Mouse (Mus musculus) intestine, embryonic 16.5 days (tissue): ENCODE results near the gene Ppm1g. TPM values are rescaled to one million over a fixed set of nuclear protein-coding genes. Genes with fewer than 3 reads are reported as not detected.

Experiments
- ATAC-seq: fragments of 200-750 bp; cut with Nextera tagmentation; 2 replicates; pipeline ENCODE4 v1.8.0; 2017; ENCODE audit warnings: moderate TSS enrichment, moderate library complexity
- H3K27ac ChIP-seq: fragments of 300-500 bp; sonication (generic); 2 replicates; pipeline ENCODE4 v1.5.1; 2014; ENCODE audit warnings: mild to moderate bottlenecking, low read length
- H3K27me3 ChIP-seq: fragments of 300-500 bp; sonication (generic); replicated peaks from 2 replicates; pipeline ENCODE4 v1.6.1; 2014; ENCODE audit warnings: low read length, control low read depth, mixed read lengths; ENCODE audit not compliant: control insufficient read depth, insufficient read depth
- H3K36me3 ChIP-seq: fragments of 300-500 bp; sonication (generic); 2 replicates; pipeline ENCODE4 v1.6.1; 2014; ENCODE audit warnings: low read length, control low read depth; ENCODE audit not compliant: control insufficient read depth, insufficient read depth
- H3K4me1 ChIP-seq: fragments of 300-500 bp; sonication (generic); 2 replicates; pipeline ENCODE4 v1.6.1; 2014; ENCODE audit warnings: low read length, control low read depth, mixed read lengths; ENCODE audit not compliant: control insufficient read depth, insufficient read depth
- H3K4me2 ChIP-seq: fragments of 300-500 bp; sonication (generic); 2 replicates; pipeline ENCODE4 v1.6.1; 2014; ENCODE audit warnings: low read depth, low read length, control low read depth
- H3K4me3 ChIP-seq: fragments of 300-500 bp; sonication (generic); 2 replicates; pipeline ENCODE4 v1.5.1; 2014; ENCODE audit warnings: mild to moderate bottlenecking, low read length
- H3K9ac ChIP-seq: fragments of 300-500 bp; sonication (generic); 2 replicates; pipeline ENCODE4 v1.6.1; 2014; ENCODE audit warnings: low read depth, low read length
- H3K9me3 ChIP-seq: fragments of 300-500 bp; sonication (generic); 2 replicates; pipeline ENCODE4 v1.6.1; 2016; ENCODE audit warnings: low read length, control low read depth; ENCODE audit not compliant: control insufficient read depth
- WGBS: fragments of 180-500 bp; shearing (Covaris S2); extraction: QIAGEN DNeasy Blood & Tissue Kit; methylation state at CpG from one replicate; pipeline ENCODE4 v1.1.7; 2014; 5-methylcytosine and 5-hydroxymethylcytosine counted together
- polyA plus RNA-seq: library from polyadenylated mRNA; unstranded; fragments of >200 nt; fragmentation: Nextera tagmentation; extraction: Ambion mirVana; gene quantifications from 2 replicates; pipeline ENCODE4 v1.2.1, GENCODE M21; 2015

Ppm1g gene
- polyA plus RNA-seq, 1 experiment from 2014 or later: 122 TPM

DNA sequence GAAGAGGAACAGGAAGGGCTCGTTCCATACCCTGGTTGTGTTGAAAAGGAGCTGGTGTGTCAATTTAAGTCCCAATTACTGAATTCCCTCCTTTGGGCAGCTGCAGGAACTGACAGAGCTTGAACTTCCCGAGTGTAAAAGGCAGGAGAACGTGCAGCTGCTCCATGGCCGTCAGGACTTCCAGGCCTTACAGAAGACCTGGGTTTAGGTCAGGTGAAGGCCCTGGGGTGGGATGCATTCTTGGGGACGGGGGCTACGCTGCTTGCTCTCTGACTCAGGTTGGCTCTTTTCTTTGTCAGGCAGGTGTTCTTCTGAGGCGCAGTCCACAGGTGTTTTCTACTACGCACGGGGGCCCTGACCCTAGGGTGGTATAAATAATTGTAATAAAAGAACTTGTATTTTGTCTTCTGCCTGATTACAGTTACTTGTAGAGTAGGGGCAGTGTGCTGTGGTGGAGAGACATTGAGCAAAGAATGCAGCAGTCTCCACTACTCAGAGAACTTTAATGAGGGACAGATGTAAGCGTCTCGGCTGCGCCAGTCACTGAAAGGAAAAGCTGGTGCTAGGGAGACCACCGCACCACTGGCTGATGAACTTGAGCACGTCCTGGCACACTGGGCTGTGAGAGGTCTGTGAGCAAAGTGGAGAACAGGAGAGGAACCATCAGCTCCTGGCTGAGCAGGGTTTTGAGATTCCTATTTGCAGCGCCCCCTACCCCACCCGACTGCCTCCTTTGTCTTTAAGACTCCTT, 32.5 kb upstream of the Ppm1g start:
- Histone ChIP-seq H3K4me1 (peaks cover 6% of the 10 kb centered on the region; the same call in 1 of the 2 replicates), H3K27me3 (no peaks in the 10 kb centered on the region), H3K9ac (peak overlapping the region; percentile 67), H3K27ac (peak overlapping the region; percentile 89), H3K9me3 (no peaks in the 10 kb centered on the region), H3K4me3 (peak overlapping the region; percentile 55), H3K4me2 (peak overlapping the region; percentile 60), H3K36me3 (peaks cover 8% of the 10 kb centered on the region; the same call in 1 of the 2 replicates)
- ATAC-seq: no peak
- 67% methylated on average over 16 of the region's 16 CpGs for WGBS

DNA sequence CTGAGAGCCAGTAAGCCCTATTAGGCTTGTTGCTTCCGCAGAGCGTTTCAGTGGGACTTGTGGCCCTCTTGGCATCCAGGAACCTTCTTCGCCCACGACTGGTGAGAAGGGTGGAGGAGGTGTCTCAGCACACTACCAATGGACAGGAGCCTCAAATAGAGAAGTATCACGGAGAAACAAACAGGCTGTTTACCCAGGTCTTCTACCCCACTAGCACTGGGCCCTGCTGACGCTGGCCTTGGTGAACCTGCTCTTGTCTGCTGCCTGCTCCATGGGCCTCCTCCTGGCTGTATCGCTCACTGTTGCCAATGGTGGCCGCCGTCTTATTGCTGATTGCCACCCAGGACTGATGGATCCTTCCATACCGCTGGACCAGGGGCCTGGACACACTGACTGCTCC, 31.7 kb upstream of the Ppm1g start:
- ATAC-seq: 0 out of 2 replicates have a peak, but pooled peaks have one; percentile 9
- Histone ChIP-seq H3K27me3 (no peaks in the 10 kb centered on the region), H3K4me1 (peaks cover 6% of the 10 kb centered on the region; the same call in 1 of the 2 replicates), H3K9me3 (no peaks in the 10 kb centered on the region), H3K4me3 (peak overlapping the region; percentile 55), H3K4me2 (peak overlapping the region; percentile 60), H3K36me3 (peaks cover 10% of the 10 kb centered on the region; the same call in 1 of the 2 replicates), H3K27ac (peak overlapping the region; percentile 89), H3K9ac (peak overlapping the region; percentile 67)
- 42% methylated on average over 10 of the region's 10 CpGs for WGBS

DNA sequence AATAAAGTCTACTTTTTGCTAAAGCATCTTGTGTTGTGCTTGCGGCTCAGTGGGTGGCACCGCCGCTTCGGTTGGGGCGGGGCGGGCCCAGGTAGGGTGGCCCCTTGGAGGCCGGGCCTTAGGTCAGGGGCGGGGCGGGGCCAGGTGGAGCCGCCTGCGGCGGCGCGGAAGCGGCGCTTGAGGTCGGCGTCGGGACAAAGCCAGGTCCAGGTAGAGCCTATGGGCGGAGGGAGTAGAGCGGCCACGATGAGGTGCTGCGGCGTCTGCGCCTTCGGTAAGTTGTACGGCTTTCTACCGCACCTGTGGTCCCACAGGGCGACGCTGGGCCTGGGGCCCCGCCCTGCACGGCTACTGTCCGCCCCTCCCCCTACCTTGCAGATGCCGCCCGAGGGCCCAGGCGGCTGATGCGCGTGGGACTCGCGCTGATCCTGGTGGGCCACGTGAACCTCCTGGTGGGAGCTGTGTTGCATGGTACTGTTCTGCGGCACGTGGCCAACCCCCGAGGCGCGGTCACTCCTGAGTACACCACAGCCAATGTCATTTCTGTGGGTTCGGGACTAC, 31.1 kb upstream of the Ppm1g start, which contains the start of gene Krtcap3:
Krtcap3 (plus strand) TSS at position 151 of the 561 bp plus-strand sequence.
- 13% methylated on average over 38 of the region's 47 CpGs for WGBS
- Histone ChIP-seq H3K4me2 (peak within 1 kb of the TSS; percentile 60), H3K4me1 (peaks cover 6% of the 10 kb centered on the region; the same call in 1 of the 2 replicates), H3K9ac (peak within 1 kb of the TSS; percentile 67), H3K9me3 (no peaks in the 10 kb centered on the region), H3K4me3 (peak within 1 kb of the TSS; percentile 55), H3K27ac (peak within 1 kb of the TSS; percentile 89), H3K36me3 (peaks cover 10% of the 10 kb centered on the region; the same call in 1 of the 2 replicates), H3K27me3 (no peaks in the 10 kb centered on the region)
- ATAC-seq: peak; percentile 89

DNA sequence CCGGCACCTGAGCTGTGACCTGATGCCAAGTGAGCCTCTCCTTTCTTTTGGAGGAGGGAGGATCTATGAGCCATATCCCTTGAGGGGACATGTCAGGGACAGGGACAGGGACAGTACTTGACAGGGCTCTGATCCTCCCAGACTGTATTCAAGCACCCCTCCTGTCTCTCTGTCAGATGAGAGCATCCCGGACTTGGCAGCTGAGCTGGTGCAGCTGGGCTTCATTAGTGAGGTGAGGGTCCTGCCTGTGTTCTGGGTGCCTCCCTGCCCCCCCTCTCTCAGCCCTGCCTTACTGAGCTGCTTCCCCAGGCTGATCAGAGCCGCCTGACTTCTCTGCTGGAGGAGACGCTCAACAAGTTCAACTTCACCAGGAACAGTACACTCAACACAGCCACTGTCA, 30.2 kb upstream of the Ppm1g start:
- Histone ChIP-seq H3K4me1 (peaks cover 6% of the 10 kb centered on the region; the same call in 1 of the 2 replicates), H3K27me3 (no peaks in the 10 kb centered on the region), H3K9me3 (no peaks in the 10 kb centered on the region), H3K4me2 (no peak overlapping the region), H3K4me3 (no peak overlapping the region), H3K9ac (peak overlapping the region; percentile 2; the same call in 1 of the 2 replicates), H3K27ac (no peak overlapping the region), H3K36me3 (peaks cover 16% of the 10 kb centered on the region; the same call in 1 of the 2 replicates)
- WGBS: 61% methylated on average over 4 of the region's 4 CpGs
- ATAC-seq: no peak

DNA sequence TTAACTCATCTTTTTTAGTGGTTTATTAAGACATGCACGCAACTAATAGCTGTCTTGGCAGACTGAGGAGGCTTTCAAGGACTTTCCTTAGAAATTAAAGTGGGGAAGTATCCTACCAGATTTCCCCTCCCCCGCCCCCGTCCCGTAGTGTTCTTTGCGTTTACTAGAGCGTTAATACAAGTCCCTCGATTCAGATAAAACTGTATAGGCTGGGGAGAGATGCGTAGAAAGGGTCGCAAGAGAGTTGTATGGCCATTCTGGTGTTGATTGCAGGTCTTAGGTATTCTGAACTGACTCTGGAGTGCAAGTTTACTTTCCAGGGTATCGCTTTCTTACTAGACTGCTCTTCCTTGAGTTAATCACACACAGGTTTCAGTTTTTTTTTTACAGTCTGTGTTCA, 21.7 kb upstream of the Ppm1g start:
- Histone ChIP-seq H3K4me3 (peak overlapping the region; percentile 97), H3K27ac (no peak overlapping the region), H3K27me3 (no peaks in the 10 kb centered on the region), H3K4me1 (peaks cover 4% of the 10 kb centered on the region), H3K9me3 (no peaks in the 10 kb centered on the region), H3K36me3 (peaks cover 11% of the 10 kb centered on the region; the same call in 1 of the 2 replicates), H3K4me2 (peak overlapping the region; percentile 87), H3K9ac (peak overlapping the region; percentile 99)
- 21% methylated on average over 10 of the region's 10 CpGs for WGBS
- ATAC-seq: no peak

DNA sequence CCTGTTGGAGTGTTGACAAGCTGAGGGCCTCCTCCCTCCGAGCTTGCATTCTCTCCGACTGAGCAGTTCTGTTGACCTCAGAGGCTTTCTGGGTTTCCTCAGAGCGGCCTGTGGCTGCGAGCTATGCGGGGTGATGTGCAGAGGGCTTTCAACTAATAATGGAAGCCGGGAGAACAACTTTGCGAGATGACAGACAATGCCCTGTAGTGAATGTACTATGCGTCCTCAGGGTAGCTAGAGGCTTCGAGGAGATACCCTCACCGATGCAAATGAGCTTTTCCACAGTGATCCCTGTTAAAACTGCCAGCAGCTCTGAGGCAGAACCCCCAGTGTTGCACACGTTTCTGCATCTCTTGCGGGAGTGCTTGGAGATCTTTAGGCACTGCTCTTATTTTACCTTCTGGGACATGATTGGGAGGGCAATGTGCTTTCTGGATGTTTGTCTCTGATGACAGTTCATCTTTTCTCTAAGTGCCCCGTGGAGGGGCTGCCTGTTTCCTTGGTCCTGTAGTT, 21.1 kb upstream of the Ppm1g start:
- H3K9me3 ChIP-seq: no peaks in the 10 kb centered on the region
- peaks cover 4% of the 10 kb centered on the region for H3K4me1 ChIP-seq
- 0 out of 2 replicates have a peak, but pooled peaks cover 11% of the 10 kb centered on the region for H3K36me3 ChIP-seq
- ATAC-seq: no peak; the same call in 1 of the 2 replicates
- WGBS: 0% methylated on average over 13 of the region's 13 CpGs
- peak overlapping the region; percentile 99 for H3K9ac ChIP-seq
- H3K4me3 ChIP-seq: peak overlapping the region; percentile 97
- peak overlapping the region; percentile 87 for H3K4me2 ChIP-seq
- peak overlapping the region; percentile 99 for H3K27ac ChIP-seq
- H3K27me3 ChIP-seq: no peaks in the 10 kb centered on the region

DNA sequence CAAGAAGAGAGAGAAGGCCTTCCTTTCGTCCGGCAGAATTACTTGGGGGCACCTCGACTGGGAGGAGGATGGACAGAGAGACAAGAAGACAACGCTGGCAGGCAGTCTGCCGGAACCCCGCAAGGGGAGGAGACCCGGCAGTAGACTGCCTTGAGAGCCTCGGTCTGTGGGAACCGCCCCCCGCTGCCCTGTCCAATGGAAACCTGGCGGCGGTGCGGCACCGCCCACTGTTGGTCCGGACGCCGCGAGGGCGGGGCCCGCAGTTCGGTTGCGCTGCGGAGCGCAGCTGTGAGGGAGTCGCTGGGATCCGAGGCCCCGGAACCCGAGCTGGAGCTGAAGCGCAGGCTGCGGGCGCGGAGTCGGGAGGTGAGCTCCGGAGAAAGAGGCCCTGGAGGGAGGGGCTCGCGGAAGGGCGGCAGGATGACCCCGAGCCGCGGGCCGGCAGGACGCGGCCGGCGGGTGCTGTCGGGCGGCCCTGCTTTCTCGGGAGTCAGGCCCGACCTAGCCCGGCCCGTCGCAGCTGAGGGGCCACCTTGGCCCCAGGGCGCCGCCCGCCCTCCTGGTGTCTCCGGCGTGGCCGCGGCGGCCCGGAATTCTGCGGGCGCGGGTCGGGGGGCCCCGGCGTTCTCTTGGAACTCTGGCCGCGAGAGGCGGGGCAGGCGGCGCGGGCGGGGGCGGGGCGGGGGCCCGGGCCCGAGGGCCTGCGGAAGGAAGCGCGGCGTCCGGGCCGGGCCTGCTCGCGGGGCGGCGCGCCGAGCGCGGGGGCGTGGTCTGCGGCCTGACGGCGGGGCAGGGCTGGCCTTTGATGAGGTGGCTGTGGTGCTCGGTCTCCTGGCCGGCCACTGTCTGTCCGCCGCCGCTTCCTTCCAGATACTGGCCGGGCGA, 20.4 kb upstream of the Ppm1g start, which contains the start of the genes Nrbp1 and Gm9970:
Nrbp1 (plus strand) TSS at position 228 of the 885 bp plus-strand sequence.
Gm9970 (minus strand) TSS at position 596 of the 885 bp plus-strand sequence.
- Histone ChIP-seq H3K36me3 (0 out of 2 replicates have a peak, but pooled peaks cover 5% of the 10 kb centered on the region), H3K4me1 (peaks cover 4% of the 10 kb centered on the region), H3K9me3 (no peaks in the 10 kb centered on the region), H3K27me3 (no peaks in the 10 kb centered on the region), H3K27ac (peak within 1 kb of the TSS; percentile 99), H3K9ac (peak within 1 kb of the TSS; percentile 99), H3K4me2 (peak within 1 kb of the TSS; percentile 87), H3K4me3 (peak within 1 kb of the TSS; percentile 97)
- ATAC-seq: peak; percentile 99
- WGBS: under 1% methylated on average over 90 of the region's 103 CpGs

DNA sequence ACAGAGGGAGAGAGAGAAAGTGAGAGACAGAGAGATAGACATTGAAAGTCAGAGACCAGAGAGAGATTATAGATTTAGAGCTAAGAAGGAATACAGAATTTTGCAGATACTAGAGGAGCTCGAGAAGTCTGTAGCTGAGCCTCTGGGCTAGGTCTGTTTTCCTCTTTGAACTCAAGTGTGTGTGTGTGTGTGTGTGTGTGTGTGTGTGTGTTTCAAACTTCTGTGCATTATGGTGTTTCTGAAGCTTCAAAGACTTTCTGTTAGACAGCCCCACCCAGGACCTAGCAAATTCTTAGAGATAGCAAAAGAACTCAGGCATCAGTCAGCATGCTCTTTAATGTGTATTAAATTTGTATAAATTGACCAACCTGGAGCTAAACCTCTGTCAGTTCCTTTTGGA, 6.2 kb upstream of the Ppm1g start:
- Histone ChIP-seq H3K27me3 (no peaks in the 10 kb centered on the region), H3K36me3 (no peaks in the 10 kb centered on the region), H3K4me1 (no peaks in the 10 kb centered on the region), H3K9me3 (no peaks in the 10 kb centered on the region), H3K4me3 (no peak overlapping the region), H3K9ac (no peak overlapping the region), H3K27ac (no peak overlapping the region), H3K4me2 (no peak overlapping the region)
- no peak for ATAC-seq
- WGBS: 65% methylated on average over 1 of the region's 1 CpGs
